Mouse (Mus musculus): Measurements from ENCODE around the gene Pigl. TPM values are rescaled to one million over a fixed set of nuclear protein-coding genes. Genes with fewer than 3 reads are reported as not detected.
A peak's percentile ranks its signal among the peaks of the same experiment; 100 is the strongest.

The Pigl gene
- polyA plus RNA-seq, 1 experiment from 2014 or later, result 11.8 TPM

DNA sequence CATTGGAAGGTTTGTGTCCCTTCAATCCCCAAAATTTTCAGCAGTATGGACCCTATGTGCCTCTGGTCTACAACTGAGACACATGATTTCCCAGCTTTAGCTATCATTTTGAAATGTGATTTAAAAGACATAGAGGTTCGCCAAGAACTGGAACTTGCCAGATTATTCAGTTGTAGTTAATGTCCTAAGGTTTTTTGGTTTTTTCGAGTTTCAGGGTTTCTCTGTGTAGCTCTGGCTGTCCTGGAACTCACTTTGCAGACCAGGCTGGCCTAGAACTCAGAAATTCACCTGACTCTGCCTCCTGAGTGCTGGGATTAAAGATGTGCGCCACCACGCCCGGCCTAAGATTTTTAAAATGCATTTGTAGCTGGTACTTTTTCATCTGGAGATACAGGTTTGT is 95.4 kb downstream of the Pigl start:
- Histone ChIP-seq H3K36me3 (no peaks in the 10 kb centered on the region; the same call in 1 of the 2 replicates), H3K4me1 (replicated peaks) (peaks cover 13% of the 10 kb centered on the region; the same call in 1 of the 2 replicates), H3K9ac (peak overlapping the region; percentile 21), H3K27ac (no peak overlapping the region), H3K4me3 (replicated peaks) (peak overlapping the region; percentile 41), H3K4me2 (replicated peaks) (peak overlapping the region; percentile 79), H3K9me3 (no peaks in the 10 kb centered on the region), H3K27me3 (replicated peaks) (no peaks in the 10 kb centered on the region)
- 75% methylated on average over 5 of the region's 5 CpGs for WGBS
- ATAC-seq, result no peak

DNA sequence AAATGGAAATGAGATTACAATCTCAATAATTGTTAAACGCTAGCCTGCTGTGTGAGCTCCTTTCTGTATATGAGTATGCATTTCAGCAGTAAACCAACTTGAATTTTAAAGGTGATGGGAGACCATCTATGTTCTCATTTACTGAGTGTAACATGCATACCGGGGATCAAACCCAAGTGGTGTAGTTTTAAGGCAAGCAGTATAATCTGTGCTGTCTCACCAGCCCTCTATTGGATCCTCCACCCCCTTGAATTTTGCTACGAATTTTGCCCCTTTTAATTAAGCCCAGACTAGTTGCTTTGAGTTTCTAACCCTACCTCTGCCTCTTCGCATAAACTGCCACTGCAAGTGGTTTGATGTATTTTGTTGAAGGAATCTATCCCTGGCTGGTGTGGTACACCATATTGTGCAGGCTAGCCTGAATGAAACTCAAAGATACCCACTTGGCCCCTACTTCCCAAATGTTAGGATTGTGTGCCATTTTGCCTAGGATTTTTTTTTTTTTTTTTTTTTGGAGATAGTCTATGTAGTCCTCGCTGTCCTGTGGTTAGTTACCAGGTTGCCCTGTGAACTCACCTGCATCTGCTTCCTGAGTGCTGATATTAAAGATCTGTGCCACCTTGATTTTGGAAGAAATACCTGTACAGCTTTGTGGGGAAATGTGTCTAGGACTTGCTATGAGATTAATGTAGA is 96.0 kb downstream of the Pigl start:
- no peaks in the 10 kb centered on the region for H3K9me3 ChIP-seq
- H3K27ac ChIP-seq, result no peak overlapping the region
- peaks cover 15% of the 10 kb centered on the region; the same call in 1 of the 2 replicates for H3K4me1 ChIP-seq (replicated peaks)
- no peaks in the 10 kb centered on the region; the same call in 1 of the 2 replicates for H3K36me3 ChIP-seq
- peak overlapping the region; percentile 41 for H3K4me3 ChIP-seq (replicated peaks)
- no peaks in the 10 kb centered on the region for H3K27me3 ChIP-seq (replicated peaks)
- WGBS, result 75% methylated on average over 5 of the region's 5 CpGs
- no peak for ATAC-seq
- H3K9ac ChIP-seq, result peak overlapping the region; percentile 21; the same call in 1 of the 2 replicates
- peak overlapping the region; percentile 79 for H3K4me2 ChIP-seq (replicated peaks)

DNA sequence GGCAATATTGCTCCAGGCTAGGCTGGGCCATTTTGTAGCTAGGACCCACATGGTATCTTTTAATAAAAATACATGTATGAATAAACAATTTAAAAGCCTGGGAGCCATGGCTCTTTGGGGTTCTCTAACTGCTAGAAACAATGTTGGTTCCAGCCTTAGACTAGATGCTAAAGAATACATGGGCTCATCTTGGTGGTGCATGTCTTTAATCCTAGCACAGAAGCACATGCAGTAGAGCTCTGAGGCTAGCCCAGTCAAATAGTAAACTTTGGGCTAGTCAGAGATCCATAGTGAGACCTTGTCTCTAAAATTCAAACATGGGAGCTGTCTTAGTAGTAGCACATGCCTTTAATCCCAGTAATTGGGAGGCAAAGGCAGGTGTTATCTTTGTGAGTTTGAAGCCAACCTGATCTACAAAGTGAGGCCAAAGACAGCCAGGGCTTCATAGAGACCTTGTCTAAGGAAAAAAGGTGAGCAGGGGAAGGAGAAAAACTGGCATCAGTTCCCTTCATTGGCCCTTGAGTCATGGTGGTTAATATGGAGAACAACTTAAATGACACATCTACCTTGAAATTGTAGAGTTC is 96.8 kb downstream of the Pigl start:
- no peak overlapping the region for H3K9ac ChIP-seq
- H3K9me3 ChIP-seq, result no peaks in the 10 kb centered on the region
- no peaks in the 10 kb centered on the region; the same call in 1 of the 2 replicates for H3K36me3 ChIP-seq
- H3K27ac ChIP-seq, result no peak overlapping the region
- no peak for ATAC-seq
- H3K4me1 ChIP-seq (replicated peaks), result peaks cover 15% of the 10 kb centered on the region; the same call in 1 of the 2 replicates
- peak overlapping the region; percentile 79 for H3K4me2 ChIP-seq (replicated peaks)
- no peaks in the 10 kb centered on the region for H3K27me3 ChIP-seq (replicated peaks)
- no peak overlapping the region; the same call in 1 of the 2 replicates for H3K4me3 ChIP-seq (replicated peaks)

DNA sequence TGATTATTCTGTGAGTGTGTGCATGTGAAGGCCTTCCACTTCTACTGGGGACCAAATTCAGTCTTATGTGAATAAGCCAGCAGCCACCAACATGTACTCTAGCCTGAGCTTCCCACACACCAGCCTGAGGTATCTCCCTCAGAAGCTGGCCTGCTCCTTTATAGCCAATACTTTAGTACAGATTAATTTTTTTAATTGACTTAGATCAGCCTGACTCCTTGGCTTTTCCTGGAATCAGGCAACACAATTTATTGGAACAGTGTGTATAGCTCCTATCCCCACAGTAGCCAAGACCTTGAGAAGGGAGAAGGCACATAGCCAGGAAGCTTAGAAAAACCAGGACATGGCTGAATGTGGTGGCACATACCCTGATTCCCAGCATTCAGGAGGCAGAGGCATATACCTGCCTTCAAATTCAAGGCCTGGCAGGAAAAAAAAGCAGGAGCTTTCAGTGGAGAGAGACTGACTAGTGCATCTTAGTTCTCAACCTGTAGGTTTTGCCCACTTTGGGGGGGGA is 97.7 kb downstream of the Pigl start:
- H3K4me1 ChIP-seq (replicated peaks), result peaks cover 15% of the 10 kb centered on the region; the same call in 1 of the 2 replicates
- H3K4me2 ChIP-seq (replicated peaks), result no peak overlapping the region
- no peaks in the 10 kb centered on the region; the same call in 1 of the 2 replicates for H3K36me3 ChIP-seq
- ATAC-seq, result no peak
- no peak overlapping the region for H3K9ac ChIP-seq
- H3K4me3 ChIP-seq (replicated peaks), result no peak overlapping the region
- 0 out of 2 replicates have a peak overlapping the region, but pooled peaks have one; percentile 9 for H3K27ac ChIP-seq
- no peaks in the 10 kb centered on the region for H3K27me3 ChIP-seq (replicated peaks)
- no peaks in the 10 kb centered on the region for H3K9me3 ChIP-seq

DNA sequence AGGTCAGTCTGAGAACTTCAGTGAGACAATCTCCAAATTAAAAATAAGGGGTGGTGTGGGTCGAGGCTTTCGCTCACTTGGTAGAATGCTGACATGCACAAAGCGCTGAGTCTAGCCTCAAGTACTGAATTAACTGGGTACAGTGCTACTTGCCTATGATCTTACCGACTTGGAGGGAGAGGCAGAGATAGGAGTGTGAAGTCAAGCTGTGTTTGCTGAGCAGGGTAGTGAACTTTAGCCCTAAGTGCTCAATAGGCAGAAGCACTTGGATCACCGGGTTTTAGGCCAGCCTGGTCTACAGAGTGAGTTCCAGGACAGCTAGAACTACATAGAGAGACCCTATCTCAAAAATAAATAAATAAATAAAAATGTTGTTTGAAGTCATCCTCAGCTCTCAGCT is 98.9 kb downstream of the Pigl start:
- Histone ChIP-seq H3K27me3 (replicated peaks) (no peaks in the 10 kb centered on the region), H3K27ac (no peak overlapping the region; the same call in 1 of the 2 replicates), H3K36me3 (no peaks in the 10 kb centered on the region; the same call in 1 of the 2 replicates), H3K4me3 (replicated peaks) (no peak overlapping the region), H3K9me3 (no peaks in the 10 kb centered on the region; the same call in 1 of the 2 replicates), H3K4me2 (replicated peaks) (no peak overlapping the region), H3K4me1 (replicated peaks) (peaks cover 15% of the 10 kb centered on the region; the same call in 1 of the 2 replicates), H3K9ac (no peak overlapping the region)
- 50% methylated on average over 5 of the region's 5 CpGs for WGBS
- ATAC-seq, result peak; percentile 84

DNA sequence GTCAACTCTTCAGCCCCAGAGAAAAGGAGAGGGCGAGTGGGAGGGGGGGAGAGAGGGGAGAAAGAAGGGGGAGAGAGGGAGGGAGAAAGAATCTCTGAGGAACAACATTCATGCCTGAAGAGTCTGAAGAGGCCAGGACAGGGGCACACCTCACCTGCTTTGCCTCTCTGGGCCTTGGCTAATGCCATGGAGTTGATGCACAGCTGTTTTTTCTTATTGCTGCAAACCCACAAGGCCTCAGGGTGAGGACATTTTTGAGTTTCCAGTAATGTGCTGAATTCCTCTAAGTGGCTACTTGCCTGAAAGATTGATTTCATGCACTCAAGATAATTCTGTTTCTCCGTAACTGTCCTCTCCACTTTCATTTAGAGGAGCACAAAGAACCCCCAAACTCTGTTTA is 99.9 kb downstream of the Pigl start:
- no peaks in the 10 kb centered on the region; the same call in 1 of the 2 replicates for H3K9me3 ChIP-seq
- H3K9ac ChIP-seq, result no peak overlapping the region
- H3K27ac ChIP-seq, result no peak overlapping the region
- WGBS, result 58% methylated on average over 2 of the region's 2 CpGs
- peaks cover 15% of the 10 kb centered on the region; the same call in 1 of the 2 replicates for H3K4me1 ChIP-seq (replicated peaks)
- no peak for ATAC-seq
- no peaks in the 10 kb centered on the region for H3K27me3 ChIP-seq (replicated peaks)
- no peaks in the 10 kb centered on the region; the same call in 1 of the 2 replicates for H3K36me3 ChIP-seq
- H3K4me2 ChIP-seq (replicated peaks), result no peak overlapping the region
- no peak overlapping the region for H3K4me3 ChIP-seq (replicated peaks)

DNA sequence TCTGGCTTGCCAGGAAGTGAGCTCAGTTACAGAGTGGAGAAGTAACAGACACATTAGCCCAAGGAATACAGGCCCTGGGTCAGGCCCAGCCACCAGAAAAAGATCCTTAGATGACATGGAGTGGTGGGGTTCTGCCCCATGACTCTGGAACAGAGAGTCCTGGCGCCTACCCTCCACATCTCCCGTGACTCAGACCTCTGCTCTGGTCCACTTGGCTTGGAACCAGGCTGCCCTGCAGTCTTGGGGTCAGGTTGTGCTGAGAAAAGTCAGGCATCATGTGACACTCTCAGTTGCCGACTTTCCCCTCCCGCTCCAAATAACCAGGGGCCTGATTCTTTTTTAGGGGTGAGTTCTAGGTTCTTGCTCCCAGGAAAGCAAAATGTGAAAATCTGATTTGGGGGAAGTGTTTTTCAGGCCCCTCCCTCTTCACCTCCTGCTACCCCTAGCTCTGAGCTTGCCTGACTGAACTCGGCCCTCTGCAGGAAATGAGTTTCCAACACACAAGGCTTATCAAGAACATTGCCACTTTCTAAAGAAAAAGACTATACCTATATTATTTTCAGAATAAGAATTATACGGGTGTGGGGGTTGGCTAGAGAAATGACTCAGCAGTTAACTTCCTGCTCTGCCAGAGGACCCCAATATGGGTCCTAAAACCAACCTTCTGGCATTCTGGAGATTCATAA is 100.8 kb downstream of the Pigl start:
- no peak overlapping the region for H3K9ac ChIP-seq
- H3K4me3 ChIP-seq (replicated peaks), result no peak overlapping the region
- peak; percentile 26; the same call in 1 of the 2 replicates for ATAC-seq
- H3K27ac ChIP-seq, result no peak overlapping the region
- H3K4me1 ChIP-seq (replicated peaks), result peaks cover 9% of the 10 kb centered on the region; the same call in 1 of the 2 replicates
- no peaks in the 10 kb centered on the region for H3K27me3 ChIP-seq (replicated peaks)
- no peak overlapping the region for H3K4me2 ChIP-seq (replicated peaks)
- WGBS, result 56% methylated on average over 6 of the region's 6 CpGs
- H3K9me3 ChIP-seq, result no peaks in the 10 kb centered on the region; the same call in 1 of the 2 replicates
- no peaks in the 10 kb centered on the region for H3K36me3 ChIP-seq

DNA sequence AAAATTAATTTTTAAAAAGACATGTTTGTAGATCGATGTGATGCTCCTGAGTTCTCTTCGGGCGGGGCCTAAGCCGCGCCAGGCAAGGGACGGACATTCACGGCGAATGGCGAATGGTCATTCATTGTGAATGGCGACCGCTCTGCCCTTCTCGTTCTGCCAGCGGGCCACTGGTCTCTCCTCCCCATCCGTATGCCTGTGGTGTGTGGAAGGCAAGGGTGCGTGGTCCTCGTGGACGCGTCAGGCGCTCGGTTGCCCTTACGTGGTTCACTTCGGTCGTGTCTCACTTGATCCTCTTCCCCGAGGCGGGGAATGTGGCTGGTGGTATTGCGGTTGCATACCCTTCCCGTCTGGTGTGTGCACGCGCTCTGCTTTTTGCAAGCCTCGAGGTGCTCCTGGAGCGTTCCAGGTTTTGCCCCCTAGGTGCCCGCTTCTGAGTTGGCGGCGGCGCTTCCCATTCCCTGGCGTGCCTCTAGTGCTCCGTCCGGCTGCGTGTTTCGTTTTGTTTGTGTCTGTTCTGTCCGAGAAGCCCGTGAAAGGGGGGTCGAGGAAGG is 102.3 kb downstream of the Pigl start:
- 30% methylated on average over 43 of the region's 43 CpGs for WGBS
- no peak for ATAC-seq
- Histone ChIP-seq H3K36me3 (no peaks in the 10 kb centered on the region), H3K4me2 (replicated peaks) (peak overlapping the region; percentile 69), H3K9ac (peak overlapping the region; percentile 21; the same call in 1 of the 2 replicates), H3K9me3 (no peaks in the 10 kb centered on the region; the same call in 1 of the 2 replicates), H3K4me3 (replicated peaks) (peak overlapping the region; percentile 32), H3K27me3 (replicated peaks) (no peaks in the 10 kb centered on the region), H3K27ac (no peak overlapping the region), H3K4me1 (replicated peaks) (peaks cover 3% of the 10 kb centered on the region; the same call in 1 of the 2 replicates)

DNA sequence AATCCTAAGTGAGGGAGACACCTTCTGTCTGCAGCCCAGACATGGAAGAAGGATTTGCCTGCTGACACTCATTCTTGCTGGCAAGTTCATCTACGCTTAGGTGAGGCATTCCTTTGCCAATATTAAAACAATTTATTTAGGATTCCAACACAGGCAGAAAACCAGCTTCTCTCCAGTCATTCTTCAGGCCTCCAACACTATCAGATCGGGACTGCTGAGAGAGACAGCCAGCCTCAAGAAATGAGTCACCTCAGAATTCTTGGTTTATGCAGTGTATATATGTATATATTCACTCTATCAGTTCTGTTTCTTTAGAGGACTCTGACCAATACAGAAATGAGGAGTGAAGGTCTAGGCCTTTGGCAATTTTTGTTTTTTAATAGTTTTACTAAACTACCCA is 105.3 kb downstream of the Pigl start:
- no peak for ATAC-seq
- no peak overlapping the region for H3K4me2 ChIP-seq (replicated peaks)
- no peak overlapping the region for H3K9ac ChIP-seq
- no peaks in the 10 kb centered on the region for H3K27me3 ChIP-seq (replicated peaks)
- H3K9me3 ChIP-seq, result no peaks in the 10 kb centered on the region; the same call in 1 of the 2 replicates
- H3K4me1 ChIP-seq (replicated peaks), result peaks cover 6% of the 10 kb centered on the region; the same call in 1 of the 2 replicates
- no peak overlapping the region for H3K4me3 ChIP-seq (replicated peaks)
- H3K36me3 ChIP-seq, result no peaks in the 10 kb centered on the region
- 88% methylated on average over 2 of the region's 2 CpGs for WGBS
- no peak overlapping the region for H3K27ac ChIP-seq

Measured in intestine, embryonic 15.5 days (tissue).